Mouse (Mus musculus): ENCODE measurements around the gene Ipo13. TPM values are rescaled to one million over a fixed set of nuclear protein-coding genes. Genes with fewer than 3 reads are reported as not detected.

Ipo13 gene
- polyA plus RNA-seq, 1 experiment from 2014 or later = 37.4 TPM

GRCm38 (mm10) chr4:117917402-117917801 lies 2.6 kb upstream of the Ipo13 start:
- H3K27ac ChIP-seq (ENCODE audit: low read length) = peak overlapping the region; percentile 69; the same call in 1 of the 2 replicates
- 76% methylated on average over 4 of the region's 4 CpGs for WGBS
- H3K4me1 ChIP-seq (ENCODE audit: control insufficient read depth, insufficient read depth, low read length) = peaks cover 27% of the 10 kb centered on the region

GRCm38 (mm10) chr4:117916386-117916785 lies 1.6 kb upstream of the Ipo13 start:
- Histone ChIP-seq H3K36me3 (ENCODE audit: control insufficient read depth, insufficient read depth, low read length) (0 out of 2 replicates have a peak, but pooled peaks cover 5% of the 10 kb centered on the region), H3K4me1 (ENCODE audit: control insufficient read depth, insufficient read depth, low read length) (peaks cover 27% of the 10 kb centered on the region), H3K9me3 (ENCODE audit: control insufficient read depth, low read length) (no peaks in the 10 kb centered on the region), H3K4me2 (ENCODE audit: low read depth, low read length) (0 out of 2 replicates have a peak overlapping the region, but pooled peaks have one; percentile 75), H3K27me3 (replicated peaks; ENCODE audit: control insufficient read depth, insufficient read depth, low read length) (no peaks in the 10 kb centered on the region), H3K4me3 (ENCODE audit: low read length) (no peak overlapping the region), H3K27ac (ENCODE audit: low read length) (no peak overlapping the region), H3K9ac (ENCODE audit: low read depth, low read length) (no peak overlapping the region)
- ATAC-seq = no peak
- 64% methylated on average over 5 of the region's 5 CpGs for WGBS

More at GRCm38 (mm10) chr4:117917402-117917801, 2.6 kb upstream of the Ipo13 start:
- Histone ChIP-seq H3K4me2 (ENCODE audit: low read depth, low read length) (no peak overlapping the region), H3K9ac (ENCODE audit: low read depth, low read length) (no peak overlapping the region), H3K27me3 (replicated peaks; ENCODE audit: control insufficient read depth, insufficient read depth, low read length) (no peaks in the 10 kb centered on the region), H3K36me3 (ENCODE audit: control insufficient read depth, insufficient read depth, low read length) (no peaks in the 10 kb centered on the region), H3K4me3 (ENCODE audit: low read length) (no peak overlapping the region), H3K9me3 (ENCODE audit: control insufficient read depth, low read length) (no peaks in the 10 kb centered on the region)
- no peak for ATAC-seq

DNA sequence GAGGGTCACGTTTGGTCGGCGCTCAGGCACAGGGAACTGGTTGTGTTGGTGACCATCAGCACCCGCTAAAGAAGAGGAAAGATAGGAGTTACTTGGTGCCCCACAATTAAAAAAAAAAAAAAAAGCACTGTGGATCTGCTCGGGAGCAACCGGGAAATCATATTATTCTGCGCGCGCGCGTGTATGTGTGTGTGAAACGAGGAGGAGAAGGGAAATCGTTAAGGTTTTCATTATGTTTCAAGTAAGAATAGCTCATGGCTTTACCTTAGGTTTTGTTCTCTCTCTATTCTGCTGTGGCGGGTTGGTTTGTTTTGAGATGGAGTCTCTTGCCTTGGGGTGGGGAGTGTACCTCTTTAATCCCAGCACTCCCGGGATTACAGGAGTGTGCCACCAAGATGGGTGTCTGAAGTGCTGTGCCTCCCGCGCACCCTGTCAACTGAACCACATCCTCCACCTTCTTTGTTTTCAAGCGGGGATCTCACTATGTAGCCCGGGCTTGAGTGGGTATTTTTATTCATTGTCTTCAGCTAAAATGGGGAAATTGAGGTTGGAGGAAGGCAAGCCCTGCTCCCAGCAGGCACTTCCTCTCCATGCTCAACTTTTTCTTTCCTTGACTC lies 798 bp upstream of the Ipo13 start:
- peaks cover 27% of the 10 kb centered on the region for H3K4me1 ChIP-seq (ENCODE audit: control insufficient read depth, insufficient read depth, low read length)
- 5% methylated on average over 19 of the region's 19 CpGs for WGBS
- peak overlapping the region; percentile 73 for H3K4me3 ChIP-seq (ENCODE audit: low read length)
- H3K27ac ChIP-seq (ENCODE audit: low read length) = peak overlapping the region; percentile 81; the same call in 1 of the 2 replicates
- no peaks in the 10 kb centered on the region for H3K27me3 ChIP-seq (replicated peaks; ENCODE audit: control insufficient read depth, insufficient read depth, low read length)
- H3K9me3 ChIP-seq (ENCODE audit: control insufficient read depth, low read length) = no peaks in the 10 kb centered on the region
- peak overlapping the region; percentile 84 for H3K9ac ChIP-seq (ENCODE audit: low read depth, low read length)
- H3K4me2 ChIP-seq (ENCODE audit: low read depth, low read length) = peak overlapping the region; percentile 75
- 0 out of 2 replicates have a peak, but pooled peaks cover 5% of the 10 kb centered on the region for H3K36me3 ChIP-seq (ENCODE audit: control insufficient read depth, insufficient read depth, low read length)
- no peak for ATAC-seq

DNA sequence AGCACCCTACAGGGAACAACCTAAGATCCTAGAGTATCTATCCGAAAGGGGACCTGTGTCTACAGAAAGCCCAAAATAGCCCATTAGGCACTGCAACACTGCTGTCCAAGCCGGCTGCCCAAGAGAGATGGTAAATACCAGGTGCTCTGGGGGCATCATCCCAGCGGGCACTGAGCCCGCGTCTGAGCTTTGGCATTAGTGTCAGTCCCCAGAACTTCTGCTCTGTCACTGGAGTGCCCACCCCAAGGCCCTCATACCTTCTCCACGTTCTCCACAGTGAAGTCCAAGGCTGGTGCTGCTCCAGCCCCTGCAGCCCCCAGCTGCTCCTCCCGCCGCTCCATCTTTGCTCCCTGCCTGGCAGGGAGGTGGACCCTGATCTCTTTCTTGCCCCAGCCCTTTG lies 768 bp downstream of the Ipo13 start:
- 0 out of 2 replicates have a peak, but pooled peaks have one; percentile 3 for ATAC-seq
- H3K4me3 ChIP-seq (ENCODE audit: low read length) = peak overlapping the region; percentile 73
- WGBS = 14% methylated on average over 8 of the region's 8 CpGs

DNA sequence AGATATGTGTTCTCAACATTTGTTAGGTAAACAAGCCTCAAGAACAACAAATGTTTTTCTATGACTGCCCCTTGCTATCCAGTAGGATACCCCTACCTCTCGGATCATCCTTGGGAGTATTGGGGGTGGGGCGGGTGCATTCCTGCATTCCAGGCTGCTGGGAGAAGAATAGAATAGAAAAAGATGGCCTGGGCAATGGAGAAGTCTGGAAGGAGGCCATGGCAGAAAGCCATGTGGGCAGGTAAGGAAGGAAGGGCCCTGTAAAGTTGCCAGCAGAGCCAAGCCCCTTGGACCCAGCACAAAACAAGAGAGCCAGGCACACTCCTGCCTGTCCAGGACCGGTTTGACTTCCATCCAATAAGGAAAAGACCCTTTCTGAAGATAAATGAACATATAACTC lies 1.4 kb downstream of the Ipo13 start:
- Histone ChIP-seq H3K4me1 (ENCODE audit: control insufficient read depth, insufficient read depth, low read length) (peaks cover 27% of the 10 kb centered on the region), H3K4me2 (ENCODE audit: low read depth, low read length) (peak overlapping the region; percentile 99), H3K27me3 (replicated peaks; ENCODE audit: control insufficient read depth, insufficient read depth, low read length) (no peaks in the 10 kb centered on the region), H3K27ac (ENCODE audit: low read length) (no peak overlapping the region), H3K4me3 (ENCODE audit: low read length) (peak overlapping the region; percentile 73), H3K9ac (ENCODE audit: low read depth, low read length) (peak overlapping the region; percentile 84), H3K36me3 (ENCODE audit: control insufficient read depth, insufficient read depth, low read length) (0 out of 2 replicates have a peak, but pooled peaks cover 5% of the 10 kb centered on the region), H3K9me3 (ENCODE audit: control insufficient read depth, low read length) (no peaks in the 10 kb centered on the region)
- WGBS = 54% methylated on average over 3 of the region's 3 CpGs
- no peak for ATAC-seq

More for the DNA sequence above, 768 bp downstream of the Ipo13 start:
- H3K4me2 ChIP-seq (ENCODE audit: low read depth, low read length) = peak overlapping the region; percentile 99
- peaks cover 28% of the 10 kb centered on the region for H3K4me1 ChIP-seq (ENCODE audit: control insufficient read depth, insufficient read depth, low read length)
- H3K9me3 ChIP-seq (ENCODE audit: control insufficient read depth, low read length) = no peaks in the 10 kb centered on the region
- peak overlapping the region; percentile 84 for H3K9ac ChIP-seq (ENCODE audit: low read depth, low read length)
- H3K36me3 ChIP-seq (ENCODE audit: control insufficient read depth, insufficient read depth, low read length) = 0 out of 2 replicates have a peak, but pooled peaks cover 5% of the 10 kb centered on the region
- H3K27ac ChIP-seq (ENCODE audit: low read length) = no peak overlapping the region; the same call in 1 of the 2 replicates
- no peaks in the 10 kb centered on the region for H3K27me3 ChIP-seq (replicated peaks; ENCODE audit: control insufficient read depth, insufficient read depth, low read length)

- 0 out of 2 replicates have a peak overlapping the region, but pooled peaks have one; percentile 73 for H3K4me3 ChIP-seq (ENCODE audit: low read length)
- H3K27ac ChIP-seq (ENCODE audit: low read length) = no peak overlapping the region
- 0 out of 2 replicates have a peak, but pooled peaks cover 5% of the 10 kb centered on the region for H3K36me3 ChIP-seq (ENCODE audit: control insufficient read depth, insufficient read depth, low read length)
- peaks cover 27% of the 10 kb centered on the region for H3K4me1 ChIP-seq (ENCODE audit: control insufficient read depth, insufficient read depth, low read length)
- no peaks in the 10 kb centered on the region for H3K9me3 ChIP-seq (ENCODE audit: control insufficient read depth, low read length)
- peak overlapping the region; percentile 99; the same call in 1 of the 2 replicates for H3K4me2 ChIP-seq (ENCODE audit: low read depth, low read length)
- H3K27me3 ChIP-seq (replicated peaks; ENCODE audit: control insufficient read depth, insufficient read depth, low read length) = no peaks in the 10 kb centered on the region
- ATAC-seq = no peak
- H3K9ac ChIP-seq (ENCODE audit: low read depth, low read length) = no peak overlapping the region
- WGBS = 57% methylated on average over 7 of the region's 7 CpGs
These were observed 2.0 kb downstream of the Ipo13 start for GRCm38 (mm10) chr4:117912685-117913273.

- Histone ChIP-seq H3K27ac (ENCODE audit: low read length) (no peak overlapping the region), H3K9ac (ENCODE audit: low read depth, low read length) (no peak overlapping the region), H3K4me1 (ENCODE audit: control insufficient read depth, insufficient read depth, low read length) (peaks cover 27% of the 10 kb centered on the region), H3K4me2 (ENCODE audit: low read depth, low read length) (no peak overlapping the region), H3K36me3 (ENCODE audit: control insufficient read depth, insufficient read depth, low read length) (0 out of 2 replicates have a peak, but pooled peaks cover 5% of the 10 kb centered on the region), H3K27me3 (replicated peaks; ENCODE audit: control insufficient read depth, insufficient read depth, low read length) (no peaks in the 10 kb centered on the region), H3K4me3 (ENCODE audit: low read length) (no peak overlapping the region), H3K9me3 (ENCODE audit: control insufficient read depth, low read length) (no peaks in the 10 kb centered on the region)
- WGBS = 93% methylated on average over 13 of the region's 13 CpGs
- no peak for ATAC-seq
These were observed 2.7 kb downstream of the Ipo13 start for GRCm38 (mm10) chr4:117912131-117912561.

GRCm38 (mm10) chr4:117908834-117909453 lies 5.9 kb downstream of the Ipo13 start:
- Histone ChIP-seq H3K4me3 (ENCODE audit: low read length) (no peak overlapping the region), H3K27me3 (replicated peaks; ENCODE audit: control insufficient read depth, insufficient read depth, low read length) (no peaks in the 10 kb centered on the region), H3K27ac (ENCODE audit: low read length) (no peak overlapping the region), H3K4me1 (ENCODE audit: control insufficient read depth, insufficient read depth, low read length) (peaks cover 18% of the 10 kb centered on the region), H3K9ac (ENCODE audit: low read depth, low read length) (no peak overlapping the region), H3K9me3 (ENCODE audit: control insufficient read depth, low read length) (no peaks in the 10 kb centered on the region), H3K4me2 (ENCODE audit: low read depth, low read length) (no peak overlapping the region), H3K36me3 (ENCODE audit: control insufficient read depth, insufficient read depth, low read length) (0 out of 2 replicates have a peak, but pooled peaks cover 5% of the 10 kb centered on the region)
- no peak for ATAC-seq
- 65% methylated on average over 8 of the region's 8 CpGs for WGBS

GRCm38 (mm10) chr4:117906196-117906595 lies 8.6 kb downstream of the Ipo13 start:
- H3K4me1 ChIP-seq (ENCODE audit: control insufficient read depth, insufficient read depth, low read length) = peaks cover 3% of the 10 kb centered on the region; the same call in 1 of the 2 replicates
- H3K4me3 ChIP-seq (ENCODE audit: low read length) = no peak overlapping the region
- H3K4me2 ChIP-seq (ENCODE audit: low read depth, low read length) = no peak overlapping the region
- ATAC-seq = no peak
- H3K27me3 ChIP-seq (replicated peaks; ENCODE audit: control insufficient read depth, insufficient read depth, low read length) = no peaks in the 10 kb centered on the region
- 82% methylated on average over 3 of the region's 3 CpGs for WGBS
- H3K9ac ChIP-seq (ENCODE audit: low read depth, low read length) = no peak overlapping the region
- no peaks in the 10 kb centered on the region for H3K9me3 ChIP-seq (ENCODE audit: control insufficient read depth, low read length)
- peaks cover 12% of the 10 kb centered on the region for H3K36me3 ChIP-seq (ENCODE audit: control insufficient read depth, insufficient read depth, low read length)
- no peak overlapping the region for H3K27ac ChIP-seq (ENCODE audit: low read length)
